Mouse (Mus musculus): Measurements from ENCODE around the gene Trim31. TPM values are rescaled to one million over a fixed set of nuclear protein-coding genes. Genes with fewer than 3 reads are reported as not detected.

Gene Trim31
- total RNA-seq, 2 experiments from 2014 or later: not detected

DNA sequence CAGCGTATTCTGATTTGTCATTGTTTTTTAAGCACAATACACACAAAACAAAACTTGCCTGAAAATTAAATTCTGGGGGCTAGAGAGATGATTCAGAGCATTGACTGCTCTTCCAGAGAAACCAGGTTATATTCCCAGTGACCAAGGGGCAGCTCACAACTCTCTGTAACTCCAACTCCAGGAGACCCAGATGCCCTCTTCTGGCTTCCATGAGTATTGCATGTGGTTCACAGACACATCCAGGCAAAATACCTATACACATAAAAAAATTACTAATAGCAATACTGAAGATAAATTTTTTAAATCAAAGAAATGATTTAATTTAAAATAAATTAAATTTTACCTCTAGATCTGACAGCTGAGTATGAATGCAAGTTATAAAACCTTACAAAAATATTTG is 1.3 kb upstream of the Trim31 start:
- DNase-seq (ENCODE audit: low spot score): peak; percentile 34

DNA sequence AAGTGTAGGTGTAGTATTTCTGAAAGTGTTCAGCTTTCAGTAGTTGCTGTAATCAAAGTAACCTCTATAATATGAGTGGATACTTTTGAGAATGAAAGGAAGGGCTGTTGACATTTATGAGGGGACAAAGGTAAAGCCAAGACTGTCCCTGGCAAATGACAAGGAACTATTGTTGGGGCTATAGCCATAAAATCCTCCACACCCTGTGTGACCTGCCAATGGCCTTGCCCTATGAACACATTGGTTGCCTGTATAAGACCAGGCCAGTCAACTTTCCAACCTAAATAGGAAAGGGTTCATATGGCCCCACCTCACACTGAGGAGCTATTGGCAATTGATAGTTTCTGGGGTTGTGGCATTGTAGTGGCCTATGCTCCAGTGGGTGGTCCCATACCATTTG is 853 bp upstream of the Trim31 start:
- DNase-seq (ENCODE audit: low spot score): no peak

DNA sequence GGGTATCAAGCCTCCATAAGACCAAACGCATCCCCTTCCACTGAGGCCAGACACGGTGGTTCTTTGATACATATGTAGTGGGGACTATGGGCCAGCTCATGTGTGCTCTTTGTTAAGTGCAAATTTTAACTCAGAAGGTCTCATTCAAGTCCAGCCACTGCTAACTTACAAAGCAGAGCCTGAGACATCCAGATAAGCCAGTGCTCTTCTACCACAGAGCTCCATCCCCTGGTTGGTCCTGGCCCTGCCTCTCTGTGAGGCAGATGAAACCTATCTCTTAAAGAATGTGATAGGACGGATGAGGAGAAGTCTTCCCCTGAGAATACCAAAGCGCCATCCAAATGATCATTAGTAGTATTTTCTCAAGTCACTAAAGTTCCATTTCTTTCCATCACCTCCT is 1.5 kb downstream of the Trim31 start:
- DNase-seq (ENCODE audit: low spot score): no peak

DNA sequence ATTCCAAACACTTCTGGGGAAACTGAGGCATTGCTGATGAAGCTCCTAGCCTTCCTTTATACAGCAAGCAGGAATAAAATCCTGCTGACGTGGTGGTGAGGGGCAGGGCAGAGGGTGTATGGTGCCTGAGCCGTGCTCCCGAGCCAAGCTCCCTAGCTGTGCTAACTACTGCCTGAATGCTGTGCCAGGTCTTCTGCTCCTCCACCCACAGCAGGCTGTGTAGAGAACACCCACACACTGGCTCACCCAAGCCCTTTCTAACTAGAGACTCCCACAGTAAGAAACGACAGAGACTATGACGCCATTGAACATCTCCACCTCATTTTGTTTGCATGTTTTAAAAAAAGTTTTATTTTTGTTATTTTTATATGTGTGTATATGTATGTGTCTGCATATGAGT is 2.1 kb downstream of the Trim31 start:
- no peak for DNase-seq (ENCODE audit: low spot score)

DNA sequence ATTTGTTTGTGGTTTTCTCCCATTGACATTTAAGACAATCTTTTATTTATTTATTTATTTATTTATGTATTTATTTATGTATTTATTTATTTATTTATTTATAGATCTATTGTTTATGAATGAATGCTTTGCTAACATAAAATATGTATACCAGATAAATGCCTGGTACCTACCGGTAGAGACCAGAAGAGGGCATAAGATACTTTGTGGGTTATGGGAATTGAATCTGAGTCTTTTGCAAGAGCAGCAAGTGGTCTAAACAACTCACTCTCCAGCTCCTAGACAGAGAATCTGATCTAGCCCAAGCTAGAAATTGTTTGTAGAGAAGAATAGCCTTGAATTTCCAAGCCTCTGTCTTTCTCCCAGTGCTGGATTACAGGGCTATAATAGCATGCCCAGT is 2.8 kb downstream of the Trim31 start:
- DNase-seq (ENCODE audit: low spot score): no peak

DNA sequence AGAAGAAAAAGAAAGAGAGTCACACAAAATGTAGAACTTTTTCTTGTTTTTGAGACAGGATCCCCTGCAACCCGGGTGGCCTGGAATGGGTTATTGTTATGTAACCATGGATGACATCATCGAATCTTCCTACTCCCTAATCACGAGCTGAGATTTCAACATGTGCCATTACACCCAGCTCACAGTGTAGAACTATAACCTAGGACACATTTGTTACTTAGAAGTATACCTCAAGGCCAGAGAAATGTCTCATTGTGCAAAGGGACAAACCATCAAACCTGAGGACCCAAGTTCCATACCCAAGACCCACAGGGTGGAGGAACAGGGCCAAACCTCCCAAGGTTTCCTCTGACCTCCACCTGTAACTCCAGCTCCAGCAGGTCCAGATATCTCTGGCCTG is 5.7 kb downstream of the Trim31 start:
- no peak for DNase-seq (ENCODE audit: low spot score)

DNA sequence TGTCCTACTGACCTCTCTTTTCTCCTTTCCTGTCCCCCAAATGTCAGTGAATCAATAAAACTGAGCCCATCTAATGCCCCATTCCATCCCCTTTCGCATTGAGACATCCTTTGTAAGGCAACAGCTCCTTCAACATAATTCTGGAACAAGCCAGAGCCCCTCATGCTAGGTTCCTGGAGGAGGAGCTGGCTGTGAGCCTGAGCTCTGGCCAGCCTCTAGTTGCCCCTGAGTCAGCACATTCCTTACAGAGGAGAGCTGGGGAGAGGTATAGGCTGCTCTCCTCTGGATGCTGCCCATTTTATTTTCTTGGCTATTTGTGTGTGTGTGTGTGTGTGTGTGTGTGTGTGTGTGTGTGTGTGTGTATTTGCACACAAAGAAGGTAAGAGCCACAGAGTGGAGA is 10.3 kb downstream of the Trim31 start:
- DNase-seq (ENCODE audit: low spot score): no peak

DNA sequence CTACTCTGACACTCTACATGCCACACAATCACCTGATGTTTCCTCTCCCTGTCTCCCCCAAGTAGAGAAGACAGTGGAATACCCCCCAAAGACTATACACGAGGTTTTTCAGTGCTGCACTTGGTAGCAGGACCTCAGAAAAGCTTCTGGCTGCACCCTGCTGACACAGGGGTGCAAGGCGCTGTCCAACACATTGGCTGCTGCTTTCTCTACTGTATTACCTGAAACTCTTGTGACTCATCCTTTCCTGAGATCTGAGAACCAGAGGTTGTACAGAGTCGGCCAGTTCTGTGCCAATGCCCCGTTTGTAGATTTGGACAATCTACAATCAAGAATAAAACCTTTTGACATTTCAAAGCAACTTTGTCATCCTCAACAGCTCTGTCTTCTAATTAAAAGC is 11.9 kb downstream of the Trim31 start:
- DNase-seq (ENCODE audit: low spot score): no peak

DNA sequence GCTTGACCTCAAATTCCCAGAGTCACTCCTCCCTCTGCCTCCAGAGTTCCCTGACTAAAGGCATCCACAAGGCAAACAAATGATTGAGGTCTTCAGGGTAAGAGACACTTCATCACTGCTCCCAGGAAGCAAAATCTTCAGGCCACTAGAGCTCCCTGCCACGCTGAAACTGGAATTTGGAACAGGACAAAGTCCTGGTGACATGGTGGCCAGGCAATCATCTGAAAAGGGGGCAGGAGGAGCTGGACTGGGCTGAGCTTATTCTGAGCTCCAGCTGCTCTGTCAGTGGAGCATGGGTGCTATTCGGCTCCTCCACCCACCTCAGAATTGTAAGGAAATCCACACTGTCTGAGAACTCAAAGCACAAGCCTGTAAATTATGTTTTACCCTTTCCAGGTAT is 14.1 kb downstream of the Trim31 start:
- DNase-seq (ENCODE audit: low spot score): no peak

DNA sequence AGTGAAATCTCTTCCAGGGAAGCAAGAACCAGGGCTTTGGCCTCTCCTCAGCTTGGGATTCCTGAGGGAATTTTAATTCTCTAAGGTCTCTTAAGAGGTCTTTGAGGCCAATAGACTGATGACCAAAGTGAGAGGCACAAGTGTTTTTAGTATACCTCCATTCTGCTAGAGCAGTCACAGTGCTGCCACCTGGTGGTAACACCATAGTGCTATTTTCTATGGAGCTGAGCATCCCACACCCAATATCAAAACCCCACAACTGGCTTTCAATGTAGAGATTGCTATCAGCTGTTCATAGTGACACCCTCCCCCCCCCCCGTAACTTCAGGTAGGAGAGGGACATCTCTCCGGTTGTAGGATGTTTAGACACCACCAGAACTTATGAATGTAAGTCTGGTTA is 16.2 kb downstream of the Trim31 start:
- peak; percentile 64 for DNase-seq (ENCODE audit: low spot score)

DNA sequence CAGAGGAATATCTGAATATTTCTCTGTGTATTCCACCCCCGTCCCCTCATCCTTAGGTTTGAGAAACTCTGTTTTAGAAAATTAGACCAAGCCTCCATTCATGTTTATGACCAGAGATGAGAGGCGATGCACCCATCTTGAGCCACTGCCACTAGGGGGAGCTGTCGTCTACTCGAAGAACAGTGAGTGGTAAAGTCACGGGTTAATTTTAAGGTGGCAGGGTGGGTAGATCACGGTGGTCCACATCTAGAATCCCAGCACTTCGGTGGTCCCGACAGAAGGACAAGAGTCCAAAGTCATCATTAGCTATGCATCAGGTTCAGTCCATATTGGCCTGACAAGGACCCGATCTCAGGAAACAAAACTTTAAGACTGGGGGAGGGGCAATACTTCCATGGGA is 17.2 kb downstream of the Trim31 start:
- peak; percentile 24 for DNase-seq (ENCODE audit: low spot score)

DNA sequence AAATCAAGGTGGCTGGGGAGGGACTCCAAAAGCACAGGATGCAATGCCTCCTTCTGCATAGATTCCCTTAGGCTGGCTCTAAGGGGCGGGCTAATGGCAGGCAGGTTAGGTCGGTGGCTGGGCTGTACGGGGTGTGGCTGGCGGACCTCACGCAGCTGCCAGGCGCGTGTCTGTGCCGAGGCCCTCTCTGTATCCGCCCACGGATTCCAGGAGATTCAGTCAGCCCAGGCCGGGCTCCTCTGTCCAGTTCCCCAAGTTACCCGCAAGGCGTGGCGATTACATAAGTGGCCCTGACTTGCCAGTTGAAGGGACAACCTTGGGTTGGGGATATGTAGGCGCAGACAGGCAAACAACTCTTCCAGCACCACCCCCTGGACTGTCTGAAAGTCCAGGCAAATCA is 22.3 kb downstream of the Trim31 start:
- DNase-seq (ENCODE audit: low spot score): no peak

DNA sequence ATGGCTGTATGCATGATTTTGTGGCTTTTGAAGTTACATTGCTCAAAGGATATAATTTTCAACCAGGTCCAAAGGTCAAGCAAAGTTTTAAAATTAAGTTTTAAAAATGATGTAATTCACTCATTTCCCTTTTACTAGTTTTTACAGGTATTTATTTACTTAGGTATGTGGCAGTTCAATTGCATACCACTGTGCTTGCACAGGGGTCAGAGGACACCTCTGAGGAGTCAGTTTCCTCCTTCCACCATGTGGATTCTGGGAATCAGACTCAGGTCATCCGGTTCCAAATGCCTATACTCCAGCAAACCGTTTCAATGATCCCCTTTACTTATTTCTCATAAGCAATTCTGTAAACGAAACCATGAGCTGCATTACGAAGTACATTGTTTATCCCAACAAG is 24.8 kb downstream of the Trim31 start:
- DNase-seq (ENCODE audit: low spot score): no peak

DNA sequence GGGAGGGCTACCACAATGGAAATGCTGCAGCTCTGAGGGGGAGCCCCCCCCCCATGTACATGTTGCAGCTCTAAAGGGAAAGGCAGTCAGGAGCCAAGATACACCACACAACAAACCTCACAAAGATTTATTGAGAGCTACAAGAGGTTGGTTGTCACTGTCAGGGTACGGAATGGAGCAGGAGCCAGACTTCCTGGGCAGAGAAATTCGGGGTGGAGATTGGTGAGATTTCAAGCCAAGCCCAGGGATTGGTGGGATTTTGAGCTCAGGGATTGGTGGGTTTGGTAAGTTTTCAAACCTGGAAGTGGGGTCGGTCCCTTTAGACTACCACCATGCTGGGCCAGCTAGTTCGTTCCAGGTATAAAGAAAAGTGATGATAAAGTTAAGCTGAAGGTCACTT is 25.6 kb downstream of the Trim31 start:
- no peak for DNase-seq (ENCODE audit: low spot score)

DNA sequence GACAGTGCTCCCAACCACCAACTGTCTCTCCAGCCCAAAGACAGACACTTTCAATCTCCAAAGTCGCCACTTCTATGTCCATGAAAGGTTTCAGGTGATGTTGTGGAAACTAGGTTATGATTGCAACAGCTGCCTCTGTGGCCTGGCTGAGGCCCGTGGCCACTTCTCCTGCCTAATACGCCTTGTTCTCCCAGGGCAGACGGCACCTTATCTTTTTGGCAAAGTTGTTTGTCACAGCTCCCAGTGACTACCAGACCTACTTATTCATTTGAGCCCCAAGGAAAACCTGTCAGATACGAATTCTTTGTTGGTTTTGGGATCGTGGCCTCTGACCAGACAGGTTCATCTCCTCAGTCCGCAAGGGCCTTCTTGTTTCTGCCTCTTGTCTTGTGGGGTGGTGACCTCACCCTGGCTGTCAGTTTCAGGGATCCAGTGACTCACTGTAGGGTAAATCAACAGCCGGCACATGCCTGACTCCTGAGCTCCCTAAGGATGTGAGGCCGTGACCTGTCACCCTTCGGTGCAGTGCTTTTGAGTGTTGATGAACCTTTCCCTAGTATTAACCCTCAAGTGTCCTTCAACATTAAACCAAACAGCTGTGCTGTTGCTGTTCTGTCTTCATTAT is 29.7 kb downstream of the Trim31 start:
- no peak for DNase-seq (ENCODE audit: low spot score)

DNA sequence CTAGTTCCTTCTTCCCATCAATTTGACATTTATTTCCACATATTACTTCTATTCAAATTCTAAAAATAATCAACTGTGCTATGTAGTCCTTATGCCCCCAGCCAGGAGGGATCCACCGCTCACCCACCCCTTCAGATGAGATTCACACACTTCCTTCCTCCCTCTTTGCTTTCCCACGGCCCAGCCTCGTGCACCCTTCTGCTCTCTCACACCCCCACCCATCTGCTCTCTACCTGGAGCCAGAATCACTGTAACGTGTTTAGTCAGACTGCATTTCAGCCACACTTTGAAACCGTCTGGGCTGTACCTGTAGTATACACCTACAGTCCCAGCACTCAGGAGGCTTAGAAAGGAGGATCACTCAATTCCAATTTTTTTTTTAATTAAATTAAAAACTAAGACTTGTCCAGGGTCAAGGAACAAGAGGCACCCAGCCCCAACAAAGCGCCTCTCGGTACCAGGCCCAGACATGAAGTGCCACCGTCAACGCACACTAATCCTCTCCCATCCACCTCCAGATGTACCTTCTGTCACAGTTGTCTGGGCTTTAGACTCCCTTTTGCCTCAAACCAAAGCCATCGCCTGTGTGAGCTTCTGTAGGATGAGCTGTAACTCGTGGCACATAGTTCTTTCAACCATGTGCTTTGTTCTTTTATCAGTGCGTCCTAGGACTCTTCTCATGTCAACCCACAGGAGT is 31.5 kb downstream of the Trim31 start:
- DNase-seq (ENCODE audit: low spot score): no peak

DNA sequence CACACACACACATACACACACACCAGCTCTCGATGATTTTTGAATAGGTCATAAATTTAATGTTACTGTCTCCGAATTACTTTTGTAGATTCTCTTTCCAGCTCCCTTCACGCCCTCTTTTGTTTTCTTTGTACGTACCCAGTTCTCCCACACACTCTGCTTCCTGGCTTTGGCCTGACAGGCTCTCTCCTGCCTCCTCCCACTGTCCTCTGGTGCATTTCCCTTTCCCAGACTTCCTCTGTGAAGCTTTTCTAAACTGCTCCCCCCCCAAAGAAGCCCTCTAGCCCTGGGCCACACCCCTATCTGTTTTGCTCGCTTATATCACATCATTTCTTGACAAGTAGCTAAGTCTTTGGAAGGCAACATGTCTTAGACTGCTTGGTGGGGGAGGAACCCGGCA is 32.3 kb downstream of the Trim31 start:
- no peak for DNase-seq (ENCODE audit: low spot score)

DNA sequence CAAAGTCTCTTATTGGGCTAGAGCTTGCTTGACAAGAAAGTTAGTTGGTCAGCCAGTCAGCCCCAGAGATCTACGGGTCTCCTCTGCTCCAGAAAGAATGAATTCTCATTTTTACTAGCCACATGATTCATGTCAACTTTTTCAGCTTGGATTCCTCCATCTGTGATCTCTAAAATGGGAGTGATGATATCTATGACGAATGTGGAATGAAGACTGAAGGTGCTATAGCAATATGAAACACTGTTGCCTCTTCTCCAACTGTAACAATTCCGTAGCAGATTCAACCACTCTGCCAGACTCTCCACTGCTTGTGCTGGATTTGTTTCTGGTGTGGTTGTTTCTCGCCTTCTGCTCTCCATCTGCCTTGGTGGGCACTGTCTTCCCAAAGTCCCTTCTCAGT is 33.2 kb downstream of the Trim31 start:
- DNase-seq (ENCODE audit: low spot score): no peak

DNA sequence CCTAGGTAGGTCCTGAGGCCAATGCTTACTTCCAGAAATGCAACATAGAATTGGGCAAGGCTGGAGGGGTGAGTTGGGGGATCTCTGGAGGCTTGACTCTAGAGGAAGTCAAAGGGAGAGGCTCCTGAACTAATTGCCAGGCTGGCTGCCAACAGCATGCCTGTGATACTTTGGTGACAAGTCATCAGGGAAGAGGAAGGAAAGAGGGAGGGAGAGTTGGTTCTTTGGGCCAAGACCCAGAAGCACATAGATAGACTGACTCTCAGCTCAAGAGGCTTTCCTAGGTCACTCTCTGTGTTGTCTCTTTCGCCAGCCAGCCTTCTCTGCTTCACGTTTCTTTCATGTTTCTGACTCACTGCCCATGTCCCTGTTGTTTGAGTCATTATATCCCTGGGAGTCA is 33.9 kb downstream of the Trim31 start:
- DNase-seq (ENCODE audit: low spot score): no peak

DNA sequence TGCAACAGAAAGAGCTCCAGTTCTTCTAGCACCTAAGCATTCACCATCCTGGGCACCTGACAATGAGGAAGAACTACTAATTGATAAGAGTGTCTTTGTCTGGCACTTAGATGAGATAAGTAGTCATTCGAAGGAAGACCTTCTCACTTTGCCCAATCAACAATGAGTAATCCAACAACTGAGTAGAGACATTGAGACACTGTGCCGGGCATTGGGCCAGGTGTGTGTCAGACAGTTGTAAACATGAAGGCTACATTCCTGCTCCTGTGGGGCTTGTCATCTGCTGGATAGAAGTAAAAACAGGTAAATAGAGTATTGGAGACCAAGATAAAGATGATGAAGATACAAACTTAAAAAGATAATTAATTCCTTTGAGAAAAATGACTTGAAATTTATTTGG is 40.1 kb downstream of the Trim31 start:
- DNase-seq (ENCODE audit: low spot score): no peak

DNA sequence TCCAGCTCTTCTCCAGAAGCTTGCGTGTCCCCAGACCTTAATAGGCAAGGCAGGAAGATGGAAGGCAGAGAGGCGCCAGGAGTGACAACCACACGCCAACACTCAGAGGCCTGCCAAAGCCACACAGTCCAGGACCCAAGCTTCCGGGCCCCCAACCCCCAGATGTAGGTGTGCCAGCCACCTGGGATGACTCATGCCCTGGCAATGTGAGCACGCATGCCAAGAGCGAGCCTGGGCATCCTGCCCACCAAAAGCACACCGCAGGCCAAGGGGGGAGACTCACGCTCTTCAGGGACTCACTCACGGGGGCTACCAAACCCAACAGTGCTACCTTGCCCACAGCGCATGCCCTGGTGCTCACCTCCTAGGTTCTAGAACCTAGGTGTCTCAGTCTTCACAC is 44.5 kb downstream of the Trim31 start:
- peak; percentile 20 for DNase-seq (ENCODE audit: low spot score)

DNA sequence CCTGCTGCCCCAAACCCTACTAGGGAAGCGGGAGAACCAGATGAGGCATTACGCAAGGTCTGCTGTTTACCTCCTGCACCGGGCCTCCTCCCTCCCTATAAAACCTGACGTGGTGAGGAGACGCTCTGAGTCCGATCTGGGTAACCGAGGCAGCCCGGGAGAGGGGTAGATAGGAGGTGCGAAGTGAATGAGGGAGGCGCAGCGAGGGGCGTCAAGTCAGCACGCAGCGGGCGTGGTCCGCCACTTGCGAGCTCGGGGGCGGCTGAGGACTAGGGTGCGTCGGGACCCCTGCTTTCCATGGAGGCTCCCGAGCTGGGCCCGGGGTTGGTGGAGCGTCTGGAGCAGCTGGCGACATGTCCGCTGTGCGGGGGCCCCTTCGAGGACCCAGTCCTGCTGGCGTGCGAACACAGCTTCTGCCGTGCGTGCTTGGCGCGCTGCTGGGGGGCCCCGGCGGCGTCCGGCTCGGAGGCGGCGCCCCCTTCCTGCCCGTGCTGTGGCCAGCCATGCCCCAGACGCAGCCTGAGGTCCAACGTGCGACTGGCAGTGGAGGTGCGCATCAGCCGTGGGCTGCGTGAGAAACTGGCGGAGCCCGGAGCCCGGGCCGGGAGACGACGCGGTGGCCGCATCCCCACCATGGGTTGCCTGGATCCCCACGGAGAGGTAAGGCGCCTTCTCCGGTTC is 45.0 kb downstream of the Trim31 start, which contains the start of gene Rnf39:
Gene Rnf39, plus strand, starts transcription at position 128 of the 681 bp plus-strand sequence.
- DNase-seq (ENCODE audit: low spot score): no peak

DNA sequence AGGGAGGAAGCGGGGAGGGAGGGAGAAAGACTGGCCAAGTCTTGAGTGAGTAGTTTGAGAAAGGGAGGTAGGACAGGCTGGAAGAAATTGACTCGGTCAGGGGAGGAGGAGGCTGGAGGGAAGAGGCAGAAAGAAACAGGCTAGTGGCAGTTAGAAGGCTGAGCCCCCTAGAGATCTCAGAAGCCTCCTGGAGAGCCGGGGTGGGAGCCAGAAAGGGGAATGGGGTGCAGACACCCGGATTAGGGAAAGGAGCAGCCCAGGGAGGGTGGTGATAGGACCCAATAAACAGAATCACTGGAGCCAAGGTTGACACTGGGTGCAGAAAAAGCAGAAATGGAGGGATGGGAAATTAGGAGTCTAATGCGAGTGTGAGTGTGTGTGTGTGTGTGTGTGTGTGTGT is 45.8 kb downstream of the Trim31 start:
- DNase-seq (ENCODE audit: low spot score): no peak

Measured in gastrocnemius, adult 18-20 months (tissue).